Mouse (Mus musculus): ENCODE measurements around the gene Osbpl2. TPM values are rescaled to one million over a fixed set of nuclear protein-coding genes. Genes with fewer than 3 reads are reported as not detected.
"Not testable (repeated sequence)": the region's sequence is repeated elsewhere in the genome, so short reads cannot be mapped to it uniquely, and the experiment has no call there.

The Osbpl2 gene
- total RNA-seq, 2 experiments from 2014 or later, result 10.1 to 14.4 TPM

- no peak for ATAC-seq (replicated peaks; ENCODE audit: low FRiP score, poor library complexity, severe bottlenecking)
These were observed 16.3 kb downstream of the Osbpl2 start for GRCm38 (mm10) chr2:180135414-180135813.

GRCm38 (mm10) chr2:180146091-180146490, 27.0 kb downstream of the Osbpl2 start:
- no peak for ATAC-seq (replicated peaks; ENCODE audit: low FRiP score, poor library complexity, severe bottlenecking)

GRCm38 (mm10) chr2:180147379-180147778, 28.3 kb downstream of the Osbpl2 start:
- no peak for ATAC-seq (replicated peaks; ENCODE audit: low FRiP score, poor library complexity, severe bottlenecking)

- ATAC-seq (replicated peaks; ENCODE audit: low FRiP score, poor library complexity, severe bottlenecking), result no peak
These were observed 29.4 kb downstream of the Osbpl2 start for GRCm38 (mm10) chr2:180148551-180148950.

GRCm38 (mm10) chr2:180154796-180155195, 35.7 kb downstream of the Osbpl2 start:
- no peak for ATAC-seq (replicated peaks; ENCODE audit: low FRiP score, poor library complexity, severe bottlenecking)

- no peak for ATAC-seq (replicated peaks; ENCODE audit: low FRiP score, poor library complexity, severe bottlenecking)
These were observed 39.5 kb downstream of the Osbpl2 start for GRCm38 (mm10) chr2:180158627-180159026.

GRCm38 (mm10) chr2:180165855-180166254, 46.7 kb downstream of the Osbpl2 start:
- no peak for ATAC-seq (replicated peaks; ENCODE audit: low FRiP score, poor library complexity, severe bottlenecking)

- ATAC-seq (replicated peaks; ENCODE audit: low FRiP score, poor library complexity, severe bottlenecking), result no peak
These were observed 47.8 kb downstream of the Osbpl2 start for GRCm38 (mm10) chr2:180166869-180167268.

- no peak for ATAC-seq (replicated peaks; ENCODE audit: low FRiP score, poor library complexity, severe bottlenecking)
These were observed 51.2 kb downstream of the Osbpl2 start for GRCm38 (mm10) chr2:180170151-180170805.

GRCm38 (mm10) chr2:180170806-180171521, 51.9 kb downstream of the Osbpl2 start, which contains the start of gene Adrm1:
Adrm1 (plus strand) TSS chr2:180171485.
- ATAC-seq (replicated peaks; ENCODE audit: low FRiP score, poor library complexity, severe bottlenecking), result peak; percentile 94

- peak; percentile 51 for ATAC-seq (replicated peaks; ENCODE audit: low FRiP score, poor library complexity, severe bottlenecking)
These were observed 52.5 kb downstream of the Osbpl2 start for GRCm38 (mm10) chr2:180171522-180172070.

- ATAC-seq (replicated peaks; ENCODE audit: low FRiP score, poor library complexity, severe bottlenecking), result no peak
These were observed 53.0 kb downstream of the Osbpl2 start for GRCm38 (mm10) chr2:180172152-180172551.

GRCm38 (mm10) chr2:180173163-180173562, 54.1 kb downstream of the Osbpl2 start:
- ATAC-seq (replicated peaks; ENCODE audit: low FRiP score, poor library complexity, severe bottlenecking), result no peak

- not testable (repeated sequence) for ATAC-seq (replicated peaks; ENCODE audit: low FRiP score, poor library complexity, severe bottlenecking)
These were observed 54.6 kb downstream of the Osbpl2 start for GRCm38 (mm10) chr2:180173711-180174110.

- no peak for ATAC-seq (replicated peaks; ENCODE audit: low FRiP score, poor library complexity, severe bottlenecking)
These were observed 55.0 kb downstream of the Osbpl2 start for GRCm38 (mm10) chr2:180174121-180174520.

- ATAC-seq (replicated peaks; ENCODE audit: low FRiP score, poor library complexity, severe bottlenecking), result no peak
These were observed 56.6 kb downstream of the Osbpl2 start for GRCm38 (mm10) chr2:180175725-180176124.

GRCm38 (mm10) chr2:180181542-180181941, 62.4 kb downstream of the Osbpl2 start:
- no peak for ATAC-seq (replicated peaks; ENCODE audit: low FRiP score, poor library complexity, severe bottlenecking)

- no peak for ATAC-seq (replicated peaks; ENCODE audit: low FRiP score, poor library complexity, severe bottlenecking)
These were observed 65.1 kb downstream of the Osbpl2 start for GRCm38 (mm10) chr2:180184011-180184751.

GRCm38 (mm10) chr2:180184752-180185109, 65.6 kb downstream of the Osbpl2 start:
- ATAC-seq (replicated peaks; ENCODE audit: low FRiP score, poor library complexity, severe bottlenecking), result no peak

GRCm38 (mm10) chr2:180185686-180186085, 66.6 kb downstream of the Osbpl2 start:
- ATAC-seq (replicated peaks; ENCODE audit: low FRiP score, poor library complexity, severe bottlenecking), result no peak
